ENCODE assay signal across 24 mouse cellular contexts in the genomic region with DNA sequence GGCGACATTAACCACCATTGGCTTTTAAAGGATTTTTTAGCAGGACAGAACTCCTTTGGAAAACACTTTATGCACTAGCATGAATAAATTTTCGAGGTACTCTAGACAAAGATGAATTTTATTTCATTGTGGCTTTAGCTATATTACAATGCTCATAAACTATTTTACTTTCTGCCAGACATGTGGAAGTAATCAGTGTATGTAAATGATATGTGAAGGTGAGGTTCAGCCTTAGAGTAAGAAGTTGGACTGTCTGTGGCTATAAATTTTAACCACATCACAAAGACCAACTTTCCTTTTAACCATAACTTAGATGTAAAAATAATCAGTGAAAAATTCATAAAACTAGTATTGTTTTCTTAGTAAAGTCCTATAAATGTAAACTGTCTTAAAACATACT.
A peak's percentile ranks its signal among the peaks of the same experiment; 100 is the strongest.
DNase-seq lines count a peak whose midpoint lies in the region; ATAC-seq and TF ChIP-seq lines count a peak whose summit lies in the region.
"Had no signal": no experiment of that assay in that cellular context is flagged by ENCODE, and none has a peak within 500 bp of the region (broad histone marks: within the 10 kb centered on the region; RNA-seq: fewer than 3 reads in every experiment).

No protein-coding gene starts in this region.

- H3K36me3 ChIP-seq in embryonic facial prominence, embryonic 14.5 days (ENCODE audit: control insufficient read depth, insufficient read depth, low read length), result 0 out of 2 replicates have a peak, but pooled peaks cover 6% of the 10 kb centered on the region
- H3K36me3 ChIP-seq in embryonic facial prominence, embryonic 10.5 days (replicated peaks), result no peaks in the 10 kb centered on the region
- no peaks in the 10 kb centered on the region; the same call in 1 of the 2 replicates for H3K36me3 ChIP-seq in limb, embryonic 15.5 days
- H3K36me3 ChIP-seq: embryonic facial prominence, embryonic 13.5 days; forebrain, embryonic 10.5 days; forebrain, embryonic 12.5 days had no signal

- H3K4me1 ChIP-seq in embryonic facial prominence, embryonic 14.5 days (ENCODE audit: control insufficient read depth, insufficient read depth, low read length), result peaks cover 4% of the 10 kb centered on the region; the same call in 1 of the 2 replicates
- no peaks in the 10 kb centered on the region for H3K4me1 ChIP-seq in embryonic facial prominence, embryonic 10.5 days
- H3K4me1 ChIP-seq in embryonic fibroblast, embryonic 13.5 days (ENCODE audit: control insufficient read depth, insufficient read depth, low read length), result 0 out of 2 replicates have a peak, but pooled peaks cover under 1% of the 10 kb centered on the region
- H3K4me1 ChIP-seq in limb, embryonic 15.5 days, result no peaks in the 10 kb centered on the region
- H3K4me1 ChIP-seq: forebrain, embryonic 12.5 days had no signal

- H3K4me2 ChIP-seq in embryonic facial prominence, embryonic 14.5 days (ENCODE audit: low read depth, low read length), result no peak overlapping the region
- no peak overlapping the region for H3K4me2 ChIP-seq in limb, embryonic 15.5 days
- H3K4me2 ChIP-seq: embryonic facial prominence, embryonic 13.5 days; forebrain, embryonic 12.5 days had no signal

- peak overlapping the region; percentile 46; the same call in 1 of the 2 replicates for H3K27ac ChIP-seq in embryonic facial prominence, embryonic 14.5 days (replicated peaks; ENCODE audit: low read depth, low read length)
- H3K27ac ChIP-seq in embryonic facial prominence, embryonic 10.5 days (replicated peaks), result no peak overlapping the region
- 0 out of 2 replicates have a peak overlapping the region, but pooled peaks have one; percentile 25 for H3K27ac ChIP-seq in embryonic fibroblast, embryonic 13.5 days (ENCODE audit: insufficient read depth, low read length)
- peak overlapping the region; percentile 38; the same call in 1 of the 2 replicates for H3K27ac ChIP-seq in limb, embryonic 15.5 days
- H3K27ac ChIP-seq: forebrain, embryonic 10.5 days; forebrain, embryonic 12.5 days had no signal

- peak; percentile 76 for DNase-seq in embryonic facial prominence, embryonic 14.5 days (ENCODE audit: low spot score)
- no peak for DNase-seq in embryonic facial prominence, embryonic 10.5 days (ENCODE audit: low spot score)
- peak; percentile 53 for DNase-seq in 3T3-L1 (ENCODE audit: low read depth, low spot score)
- no peak for DNase-seq in layer of hippocampus, adult 11-12 months (ENCODE audit: low spot score)
- no peak for DNase-seq in gastrocnemius, adult 8-10 months (ENCODE audit: low spot score in 2 of 2)
- DNase-seq: adrenal gland, adult 2 months; adrenal gland, postnatal 10 days; adrenal gland, postnatal 25 days; cerebellum, adult 11 months; cerebellum, adult 18-20 months; cerebellum, adult 8-10 months; cerebellum, adult 9-11 months; cerebellum, postnatal 14 days; cerebellum, postnatal 36 days had no signal

- no peak for TF ChIP-seq POLR2A in embryonic fibroblast, embryonic 13.5 days (IDR thresholded peaks at IDR 0.05; ENCODE audit: low read depth, low read length)

- no peaks in the 10 kb centered on the region for H3K9me3 ChIP-seq in embryonic facial prominence, embryonic 14.5 days (ENCODE audit: control insufficient read depth, low read length)
- no peaks in the 10 kb centered on the region for H3K9me3 ChIP-seq in embryonic facial prominence, embryonic 10.5 days
- no peaks in the 10 kb centered on the region for H3K9me3 ChIP-seq in limb, embryonic 15.5 days
- H3K9me3 ChIP-seq: embryonic facial prominence, embryonic 13.5 days; forebrain, embryonic 10.5 days; forebrain, embryonic 12.5 days had no signal

- no peak overlapping the region for H3K4me3 ChIP-seq in embryonic facial prominence, embryonic 14.5 days (ENCODE audit: low read depth, low read length)
- H3K4me3 ChIP-seq in embryonic facial prominence, embryonic 10.5 days, result no peak overlapping the region
- no peak overlapping the region for H3K4me3 ChIP-seq in embryonic fibroblast, embryonic 13.5 days (ENCODE audit: insufficient read depth, low read length)
- H3K4me3 ChIP-seq in limb, embryonic 15.5 days, result no peak overlapping the region
- H3K4me3 ChIP-seq: embryonic facial prominence, embryonic 13.5 days; erythroblast, embryonic 14.5 days; forebrain, embryonic 10.5 days; forebrain, embryonic 12.5 days had no signal

- no peak for ATAC-seq in embryonic facial prominence, embryonic 14.5 days (ENCODE audit: low read depth)
- ATAC-seq in limb, embryonic 15.5 days (ENCODE audit: insufficient number of reproducible peaks, low FRiP score, low TSS enrichment, low read depth), result 0 out of 2 replicates have a peak, but pooled peaks have one; percentile 58
- ATAC-seq: activated CD4-positive, CD25-positive, alpha-beta regulatory T cell, adult 4 months; forebrain, embryonic 14.5 days; forebrain, embryonic 16.5 days; Patski had no signal

- no peaks in the 10 kb centered on the region for H3K27me3 ChIP-seq in embryonic facial prominence, embryonic 14.5 days (replicated peaks; ENCODE audit: control insufficient read depth, insufficient read depth, low read length)
- no peaks in the 10 kb centered on the region for H3K27me3 ChIP-seq in embryonic facial prominence, embryonic 10.5 days (replicated peaks; ENCODE audit: low read depth, poor library complexity, severe bottlenecking)
- H3K27me3 ChIP-seq in limb, embryonic 15.5 days, result no peaks in the 10 kb centered on the region
- H3K27me3 ChIP-seq: embryonic facial prominence, embryonic 13.5 days; forebrain, embryonic 12.5 days; Patski had no signal

- 46% methylated on average over 2 of the region's 2 CpGs for WGBS in embryonic facial prominence, embryonic 14.5 days
- WGBS in embryonic facial prominence, embryonic 10.5 days, result 72% methylated on average over 2 of the region's 2 CpGs
- 36% methylated on average over 2 of the region's 2 CpGs for WGBS in limb, embryonic 15.5 days

- TF ChIP-seq CTCF in embryonic fibroblast, embryonic 13.5 days (IDR thresholded peaks at IDR 0.05; ENCODE audit: borderline replicate concordance, insufficient read depth, low read length), result no peak

- no peak overlapping the region for H3K9ac ChIP-seq in embryonic facial prominence, embryonic 14.5 days (ENCODE audit: low read depth, low read length)
- H3K9ac ChIP-seq in limb, embryonic 15.5 days, result no peak overlapping the region
- H3K9ac ChIP-seq: embryonic facial prominence, embryonic 13.5 days; forebrain, embryonic 12.5 days had no signal

Comparison
In these comparisons a context has a peak if more than half of its experiments do, and no peak if none do; other contexts are left out.
1. DNase-seq: peak in embryonic facial prominence, embryonic 14.5 days (single experiment) and 3T3-L1 (single experiment); none in embryonic facial prominence, embryonic 10.5 days (single experiment), layer of hippocampus, adult 11-12 months (single experiment) and gastrocnemius, adult 8-10 months (0 of 2).